Mouse (Mus musculus) ES-E14 (cell line): ENCODE measurements around the gene Sncb. TPM values are rescaled to one million over a fixed set of nuclear protein-coding genes. Genes with fewer than 3 reads are reported as not detected.

ENCODE experiments used
- DNase-seq: peaks from one replicate; pipeline ENCODE4 v3.0.0-alpha.2; 2013; ENCODE audit warnings: low read depth, low spot score
- H3K27ac ChIP-seq: 2 replicates; pipeline ENCODE4 v1.5.1; 2012; ENCODE audit warnings: low read depth, mild to moderate bottlenecking, low read length, moderate library complexity, mixed read lengths; ENCODE audit not compliant: poor library complexity, insufficient read depth, severe bottlenecking
- H3K36me3 ChIP-seq: 2 replicates; pipeline ENCODE4 v1.6.1; 2012; ENCODE audit warnings: mild to moderate bottlenecking, low read length, moderate library complexity, mixed read lengths; ENCODE audit not compliant: control insufficient read depth, poor library complexity, insufficient read depth, severe bottlenecking
- H3K4me1 ChIP-seq, 2 experiments: fragments of 150-350 bp in 1 of 2; sonication (generic) in 1 of 2; 2 replicates each; pipeline ENCODE4 v1.6.1; 2012; ENCODE audit warnings: low read length in 2 of 2, mild to moderate bottlenecking in 1 of 2, mixed read lengths in 1 of 2; ENCODE audit not compliant: control insufficient read depth in 2 of 2, insufficient read depth in 2 of 2, poor library complexity in 1 of 2
- H3K4me3 ChIP-seq, 2 experiments: fragments of 150-350 bp in 1 of 2; sonication (generic) in 1 of 2; 2 replicates each; pipeline ENCODE4 v1.5.1; 2012; ENCODE audit warnings: low read length in 2 of 2, low read depth in 1 of 2, mild to moderate bottlenecking in 1 of 2, mixed read lengths in 1 of 2; ENCODE audit not compliant: insufficient read depth in 1 of 2, poor library complexity in 1 of 2, severe bottlenecking in 1 of 2
- H3K9ac ChIP-seq: 2 replicates; pipeline ENCODE4 v1.6.1; 2012; ENCODE audit warnings: low read depth, mild to moderate bottlenecking, low read length, mixed read lengths; ENCODE audit not compliant: poor library complexity, insufficient read depth, severe bottlenecking
- H3K9me3 ChIP-seq: fragments of 150-350 bp; sonication (generic); 2 replicates; pipeline ENCODE4 v1.6.1; 2012; ENCODE audit warnings: low read depth, mild to moderate bottlenecking, low read length; ENCODE audit not compliant: control insufficient read depth, insufficient read depth
- CHD2 ChIP-seq: IDR thresholded peaks from 2 replicates; pipeline ENCODE4 v1.6.1; 2014; ENCODE audit warnings: mild to moderate bottlenecking, low read depth, low read length, inconsistent platforms
- HCFC1 ChIP-seq: IDR thresholded peaks from 2 replicates; pipeline ENCODE4 v1.6.1; 2012; ENCODE audit warnings: low read length, inconsistent platforms, borderline replicate concordance; ENCODE audit not compliant: insufficient read depth
- MAFK ChIP-seq: IDR thresholded peaks from 2 replicates; pipeline ENCODE4 v1.6.1; 2014; ENCODE audit warnings: mild to moderate bottlenecking, low read depth, low read length, inconsistent platforms; ENCODE audit not compliant: insufficient read depth
- ZC3H11A ChIP-seq: IDR thresholded peaks from 2 replicates; pipeline ENCODE4 v1.6.1; 2012; ENCODE audit warnings: low read depth, mild to moderate bottlenecking, inconsistent platforms, low read length, borderline replicate concordance
- ZNF384 ChIP-seq: IDR thresholded peaks from 2 replicates; pipeline ENCODE4 v1.6.1; 2012; ENCODE audit warnings: low read depth, low read length, inconsistent platforms
- in situ Hi-C, 2 experiments: fragments of 600-800 bp; cut with MboI; formaldehyde crosslinking; loops; one replicate each; pipeline ENCODE4 v1.15.1; 2025; ENCODE audit warnings: low sequenced_read_pairs in 2 of 2, inconsistent platforms in 1 of 2; ENCODE audit not compliant: unreplicated experiment in 2 of 2
- total RNA-seq: library from RNA; depleted of rRNA; stranded (reverse); fragments of 300-350 nt; gene quantifications from 2 replicates; pipeline ENCODE4 v1.2.3, GENCODE M21; 2012; rRNA removed

Sncb gene
- total RNA-seq = 0.16 TPM in 1 of 2 replicates, not detected in the other

- H3K9ac ChIP-seq = peak within 1 kb of the TSS; percentile 54
- peaks cover 0 to 7% of the 10 kb centered on the region in 2 experiments; a peak in 1 of 4 replicates for H3K4me1 ChIP-seq
- no peak for DNase-seq
- TF ChIP-seq CHD2 = no peak
- TF ChIP-seq ZNF384 = no peak
- no peak for TF ChIP-seq MAFK
- no peak for TF ChIP-seq ZC3H11A
- 0 out of 2 replicates have a peak, but pooled peaks have one; percentile 19 for TF ChIP-seq HCFC1
- H3K4me3 ChIP-seq = peak within 1 kb of the TSS; percentile 77 to 78
- in situ Hi-C loops = no loop called here
- peaks cover 4% of the 10 kb centered on the region; the same call in 1 of the 2 replicates for H3K9me3 ChIP-seq
- H3K36me3 ChIP-seq = no peaks in the 10 kb centered on the region
- H3K27ac ChIP-seq = no peak within 1 kb of the TSS; the same call in 1 of the 2 replicates
Measured at GRCm38 (mm10) chr13:54766192-54766768, at the start of gene Sncb. Sncb (minus strand) TSS chr13:54766595.

- no peak for TF ChIP-seq CHD2
- no peak for TF ChIP-seq MAFK
- TF ChIP-seq HCFC1 = no peak
- no peak for TF ChIP-seq ZNF384
- TF ChIP-seq ZC3H11A = no peak
- Histone ChIP-seq H3K4me1 (peaks cover 0 to 7% of the 10 kb centered on the region in 2 experiments; a peak in 2 of 4 replicates), H3K36me3 (no peaks in the 10 kb centered on the region), H3K27ac (no peak overlapping the region), H3K9me3 (no peaks in the 10 kb centered on the region), H3K9ac (no peak overlapping the region), H3K4me3 (no peak overlapping the region)
- in situ Hi-C loops = no loop called here
- DNase-seq = no peak
Measured at GRCm38 (mm10) chr13:54813381-54813780, 47.0 kb upstream of the Sncb start.

- TF ChIP-seq CHD2 (no peak), MAFK (no peak), HCFC1 (no peak), ZNF384 (no peak), ZC3H11A (no peak)
- H3K4me3 ChIP-seq = no peak overlapping the region
- H3K27ac ChIP-seq = no peak overlapping the region
- no peaks in the 10 kb centered on the region for H3K9me3 ChIP-seq
- in situ Hi-C loops = no loop called here
- DNase-seq = no peak
- no peaks in the 10 kb centered on the region for H3K36me3 ChIP-seq
- no peaks in the 10 kb centered on the region for H3K4me1 ChIP-seq
- no peak overlapping the region for H3K9ac ChIP-seq
Measured at GRCm38 (mm10) chr13:54811476-54811875, 45.1 kb upstream of the Sncb start.

GRCm38 (mm10) chr13:54808067-54808466, 41.7 kb upstream of the Sncb start:
- TF ChIP-seq HCFC1 (no peak), CHD2 (no peak), ZC3H11A (no peak), ZNF384 (no peak), MAFK (no peak)
- peaks cover 0 to 3% of the 10 kb centered on the region in 2 experiments; a peak in 1 of 4 replicates for H3K4me1 ChIP-seq
- no peaks in the 10 kb centered on the region for H3K9me3 ChIP-seq
- H3K4me3 ChIP-seq = no peak overlapping the region
- DNase-seq = no peak
- H3K9ac ChIP-seq = no peak overlapping the region
- no peaks in the 10 kb centered on the region for H3K36me3 ChIP-seq
- in situ Hi-C loops = loop anchor here (5.0 to 10.0 kb wide), 3 partner anchors 77 to 237 kb away; no protein-coding TSS in a partner anchor
- no peak overlapping the region for H3K27ac ChIP-seq
